Mouse (Mus musculus): ENCODE measurements around the gene Ubac2.

DNA sequence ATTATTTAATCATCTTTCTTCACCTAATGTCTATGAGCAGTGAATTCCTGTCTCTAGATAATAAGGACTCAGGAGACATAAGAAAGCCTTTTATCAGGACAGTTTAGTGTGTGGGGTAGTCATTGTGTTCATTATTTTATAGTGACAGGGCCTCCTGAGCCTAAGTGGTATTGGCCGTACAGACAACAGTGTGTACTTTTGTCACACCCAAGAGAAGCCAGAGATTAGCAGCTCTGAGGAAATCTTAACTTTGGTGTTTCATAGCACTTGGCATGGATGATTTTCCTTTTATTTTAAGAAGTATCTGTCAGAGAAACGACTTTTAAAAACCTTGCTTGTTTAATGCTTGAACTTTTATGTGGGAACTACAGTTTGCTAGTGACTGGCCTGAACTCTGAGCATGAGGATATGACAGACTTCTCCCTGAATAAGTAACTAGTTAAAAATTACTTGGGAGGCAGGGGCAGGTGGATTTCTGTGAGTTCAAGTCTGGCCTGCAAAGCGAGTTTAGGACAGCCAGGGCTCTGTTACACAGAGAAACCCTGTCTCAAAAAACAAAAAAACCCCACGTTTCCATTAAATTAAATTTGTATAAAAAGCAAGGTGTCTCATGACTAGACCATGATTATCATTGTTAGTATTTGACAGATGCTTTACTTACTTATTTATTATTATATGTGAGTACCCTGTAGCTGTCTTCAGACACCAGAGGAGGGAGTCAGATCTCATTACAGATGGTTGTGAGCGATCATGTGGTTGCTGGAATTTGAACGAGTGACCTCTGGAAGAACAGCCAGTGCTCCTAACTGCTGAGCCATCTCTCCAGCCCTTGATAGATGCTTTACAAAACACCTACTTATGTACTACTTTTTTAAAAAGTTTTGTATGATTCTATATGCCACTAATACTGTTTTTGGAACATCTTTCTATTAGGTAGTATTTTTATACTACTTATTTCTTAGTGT is 18.0 kb downstream of the Ubac2 start:
- no peak for TF ChIP-seq GATA1 (IDR thresholded peaks at IDR 0.05; ENCODE audit: borderline replicate concordance, low read length)
- TF ChIP-seq FLI1 (IDR thresholded peaks at IDR 0.05; ENCODE audit: low read length): no peak

Data from megakaryocyte, embryonic 14.5 days (primary cell).